Mouse (Mus musculus) brain, embryonic 14.5 days (tissue): Measurements from ENCODE around the gene Atxn7l3b.

Source experiments
- CTCF ChIP-seq: fragments of 200-500 bp; IDR thresholded peaks from 2 replicates; pipeline ENCODE4 v1.5.1; 2012; ENCODE audit warnings: inconsistent platforms, mild to moderate bottlenecking, moderate library complexity, borderline replicate concordance; ENCODE audit not compliant: insufficient read depth, insufficient read length; ENCODE audit errors: extremely low read depth
- POLR2A ChIP-seq: fragments of 200-500 bp; IDR thresholded peaks from 2 replicates; pipeline ENCODE4 v1.6.1; 2012; ENCODE audit warnings: mild to moderate bottlenecking, inconsistent platforms, borderline replicate concordance; ENCODE audit not compliant: poor library complexity, insufficient read depth, insufficient read length, severe bottlenecking; ENCODE audit errors: extremely low read depth

- TF ChIP-seq CTCF, result no peak
- no peak for TF ChIP-seq POLR2A
Observed at GRCm38 (mm10) chr10:112883688-112884004, 45.2 kb downstream of the Atxn7l3b start.
